Mouse (Mus musculus): Measurements from ENCODE around the gene Morf4l1.
A peak's percentile ranks its signal among the peaks of the same experiment; 100 is the strongest.

Gene Morf4l1

GRCm38 (mm10) chr9:90114567-90115307 is at the start of gene Morf4l1:
Gene Morf4l1, minus strand, starts transcription at chr9:90114774.
- peak; percentile 96 for DNase-seq (ENCODE audit: low spot score)

- peak; percentile 67 for DNase-seq (ENCODE audit: low spot score)
Observed at GRCm38 (mm10) chr9:90163749-90164095, 49.1 kb upstream of the Morf4l1 start.

GRCm38 (mm10) chr9:90162926-90163748 is 48.6 kb upstream of the Morf4l1 start, which contains the start of gene Adamts7:
Gene Adamts7, plus strand, starts transcription at chr9:90163069.
- peak; percentile 71 for DNase-seq (ENCODE audit: low spot score)

GRCm38 (mm10) chr9:90162243-90162925 is 47.8 kb upstream of the Morf4l1 start:
- peak; percentile 77 for DNase-seq (ENCODE audit: low spot score)

GRCm38 (mm10) chr9:90146869-90147268 is 32.3 kb upstream of the Morf4l1 start:
- no peak for DNase-seq (ENCODE audit: low spot score)

GRCm38 (mm10) chr9:90145788-90146187 is 31.2 kb upstream of the Morf4l1 start:
- no peak for DNase-seq (ENCODE audit: low spot score)

- no peak for DNase-seq (ENCODE audit: low spot score)
Observed at GRCm38 (mm10) chr9:90136678-90136965, 22.0 kb upstream of the Morf4l1 start.

- DNase-seq (ENCODE audit: low spot score), result no peak
Observed at GRCm38 (mm10) chr9:90135963-90136677, 21.5 kb upstream of the Morf4l1 start.

GRCm38 (mm10) chr9:90135466-90135865 is 20.9 kb upstream of the Morf4l1 start:
- no peak for DNase-seq (ENCODE audit: low spot score)

GRCm38 (mm10) chr9:90133562-90134355 is 19.2 kb upstream of the Morf4l1 start:
- no peak for DNase-seq (ENCODE audit: low spot score)

- no peak for DNase-seq (ENCODE audit: low spot score)
Observed at GRCm38 (mm10) chr9:90128636-90129201, 14.1 kb upstream of the Morf4l1 start.

- no peak for DNase-seq (ENCODE audit: low spot score)
Observed at GRCm38 (mm10) chr9:90127146-90127545, 12.6 kb upstream of the Morf4l1 start.

- peak; percentile 90 for DNase-seq (ENCODE audit: low spot score)
Observed at GRCm38 (mm10) chr9:90126260-90127010, 11.9 kb upstream of the Morf4l1 start.

GRCm38 (mm10) chr9:90125416-90126099 is 11.0 kb upstream of the Morf4l1 start:
- peak; percentile 55 for DNase-seq (ENCODE audit: low spot score)

- peak; percentile 33 for DNase-seq (ENCODE audit: low spot score)
Observed at GRCm38 (mm10) chr9:90124873-90125245, 10.3 kb upstream of the Morf4l1 start.

- DNase-seq (ENCODE audit: low spot score), result no peak
Observed at GRCm38 (mm10) chr9:90124156-90124872, 9.7 kb upstream of the Morf4l1 start.

GRCm38 (mm10) chr9:90122246-90122740 is 7.7 kb upstream of the Morf4l1 start:
- no peak for DNase-seq (ENCODE audit: low spot score)

GRCm38 (mm10) chr9:90117234-90117633 is 2.7 kb upstream of the Morf4l1 start:
- no peak for DNase-seq (ENCODE audit: low spot score)

- DNase-seq (ENCODE audit: low spot score), result no peak
Observed at GRCm38 (mm10) chr9:90115308-90115700, 730 bp upstream of the Morf4l1 start.

All from embryo, embryonic 10.5 days (tissue).